Mouse (Mus musculus) liver, embryonic 16.5 days (tissue): ENCODE measurements at regions not wholly inside any gene's neighbourhood (a gene's known extent, or its start where the extent isn't known, plus 50 kb on each side); places are given as distances from the start of the nearest gene placed in this dataset.
A peak's percentile ranks its signal among the peaks of the same experiment; 100 is the strongest.

ENCODE experiments used
- ATAC-seq: fragments of 200-750 bp; cut with Nextera tagmentation; 2 replicates; pipeline ENCODE4 v1.8.0; 2017; ENCODE audit warnings: low read depth, mild to moderate bottlenecking, moderate number of reproducible peaks, moderate library complexity
- H3K27ac ChIP-seq: fragments of 300-500 bp; sonication (generic); 2 replicates; pipeline ENCODE4 v1.5.1; 2014; ENCODE audit warnings: mild to moderate bottlenecking, low read length
- H3K27me3 ChIP-seq: fragments of 300-500 bp; sonication (generic); 2 replicates; pipeline ENCODE4 v1.6.1; 2014; ENCODE audit warnings: low read depth, low read length, mixed read lengths; ENCODE audit not compliant: control insufficient read depth, insufficient read depth
- H3K36me3 ChIP-seq: fragments of 300-500 bp; sonication (generic); 2 replicates; pipeline ENCODE4 v1.6.1; 2014; ENCODE audit warnings: mild to moderate bottlenecking; ENCODE audit not compliant: control insufficient read depth, insufficient read depth
- H3K4me1 ChIP-seq: fragments of 300-500 bp; sonication (generic); 2 replicates; pipeline ENCODE4 v1.6.1; 2014; ENCODE audit warnings: low read depth, low read length, mixed read lengths; ENCODE audit not compliant: control insufficient read depth
- H3K4me2 ChIP-seq: fragments of 300-500 bp; sonication (generic); 2 replicates; pipeline ENCODE4 v1.6.1; 2014; ENCODE audit warnings: low read depth, low read length, mixed read lengths
- H3K4me3 ChIP-seq: fragments of 300-500 bp; sonication (generic); 2 replicates; pipeline ENCODE4 v1.5.1; 2014; ENCODE audit warnings: low read depth, mild to moderate bottlenecking, low read length
- H3K9ac ChIP-seq: fragments of 300-500 bp; sonication (generic); 2 replicates; pipeline ENCODE4 v1.6.1; 2014; ENCODE audit warnings: low read depth, low read length
- H3K9me3 ChIP-seq: fragments of 300-500 bp; sonication (generic); replicated peaks from 2 replicates; pipeline ENCODE4 v1.6.1; 2016; ENCODE audit warnings: low read length; ENCODE audit not compliant: control insufficient read depth
- WGBS: fragments of 180-500 bp; shearing (Covaris S2); extraction: QIAGEN DNeasy Blood & Tissue Kit; methylation state at CpG from one replicate; pipeline ENCODE4 v1.1.7; 2014; ENCODE audit not compliant: insufficient replicate concordance; 5-methylcytosine and 5-hydroxymethylcytosine counted together

DNA sequence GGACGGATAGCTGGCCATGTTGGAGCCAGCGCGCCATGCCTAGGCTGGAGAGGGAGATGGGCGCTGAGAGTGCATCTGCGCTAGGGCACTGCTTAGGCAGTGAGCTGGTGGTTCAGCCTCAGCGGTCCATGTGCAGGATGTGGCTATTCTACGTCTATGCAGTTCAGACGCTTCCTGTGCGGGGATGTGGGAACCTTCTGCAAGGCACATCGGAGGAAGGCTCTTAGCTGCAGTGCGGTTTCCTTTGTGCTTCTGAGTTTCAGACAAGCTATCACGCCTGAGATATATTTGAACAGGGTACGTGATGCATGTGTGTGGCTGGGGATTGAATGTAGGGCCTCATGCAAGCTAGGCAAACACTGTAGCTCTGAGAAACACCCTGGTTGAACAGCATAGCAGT lies 54.4 kb upstream of the Lrpprc start:
- no peaks in the 10 kb centered on the region for H3K36me3 ChIP-seq
- no peak overlapping the region for H3K27ac ChIP-seq
- no peaks in the 10 kb centered on the region for H3K27me3 ChIP-seq
- no peak overlapping the region for H3K4me3 ChIP-seq
- 16% methylated on average over 13 of the region's 13 CpGs for WGBS
- no peaks in the 10 kb centered on the region for H3K9me3 ChIP-seq
- H3K4me1 ChIP-seq = no peaks in the 10 kb centered on the region
- peak; percentile 21; the same call in 1 of the 2 replicates for ATAC-seq
- no peak overlapping the region for H3K4me2 ChIP-seq
- H3K9ac ChIP-seq = no peak overlapping the region

- 63% methylated on average over 9 of the region's 9 CpGs for WGBS
- Histone ChIP-seq H3K4me3 (no peak overlapping the region), H3K27me3 (no peaks in the 10 kb centered on the region), H3K9me3 (no peaks in the 10 kb centered on the region), H3K27ac (no peak overlapping the region), H3K4me2 (no peak overlapping the region), H3K36me3 (no peaks in the 10 kb centered on the region), H3K9ac (no peak overlapping the region), H3K4me1 (no peaks in the 10 kb centered on the region)
- no peak for ATAC-seq
These were observed 55.6 kb upstream of the Lrpprc start for GRCm38 (mm10) chr17:84846141-84846540.

DNA sequence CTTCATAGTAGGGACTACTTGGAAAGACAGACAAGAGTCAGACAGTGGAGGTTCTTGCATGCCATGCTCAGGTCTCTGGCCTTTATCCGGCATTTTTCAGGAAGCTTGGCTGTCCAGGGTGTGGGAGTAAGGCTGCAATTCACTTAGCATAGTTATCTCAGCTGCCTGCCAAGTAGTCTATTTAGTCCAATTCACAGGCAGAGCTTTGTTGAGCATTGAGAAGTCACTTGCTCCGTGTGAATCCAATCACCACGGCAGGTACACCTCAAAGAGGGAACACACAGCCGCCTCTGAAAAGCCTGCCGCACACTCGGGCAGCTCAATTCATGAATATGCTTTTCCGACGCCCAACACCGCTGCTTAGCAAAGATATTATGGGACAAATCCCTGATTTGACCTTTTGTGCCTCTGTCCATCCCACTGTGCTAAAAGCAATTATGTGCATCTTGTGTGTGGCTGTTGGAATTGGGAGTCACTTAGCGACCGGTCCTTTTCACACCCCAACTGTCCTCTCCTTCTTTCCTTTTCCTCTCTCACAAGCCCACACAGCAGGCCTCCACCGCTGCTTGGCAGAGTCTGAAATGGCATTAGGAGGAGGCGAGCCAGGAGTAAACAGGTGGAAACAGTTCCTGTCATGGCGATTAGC lies 57.9 kb upstream of the Lrpprc start:
- Histone ChIP-seq H3K9ac (no peak overlapping the region), H3K4me3 (no peak overlapping the region), H3K4me1 (no peaks in the 10 kb centered on the region), H3K27me3 (no peaks in the 10 kb centered on the region), H3K27ac (no peak overlapping the region), H3K9me3 (no peaks in the 10 kb centered on the region), H3K36me3 (no peaks in the 10 kb centered on the region), H3K4me2 (no peak overlapping the region)
- no peak for ATAC-seq
- 61% methylated on average over 14 of the region's 14 CpGs for WGBS

- no peaks in the 10 kb centered on the region for H3K36me3 ChIP-seq
- no peak overlapping the region for H3K9ac ChIP-seq
- no peak overlapping the region for H3K27ac ChIP-seq
- H3K4me2 ChIP-seq = no peak overlapping the region
- no peaks in the 10 kb centered on the region for H3K9me3 ChIP-seq
- no peaks in the 10 kb centered on the region for H3K27me3 ChIP-seq
- ATAC-seq = no peak
- H3K4me1 ChIP-seq = no peaks in the 10 kb centered on the region
- H3K4me3 ChIP-seq = no peak overlapping the region
- WGBS = 66% methylated on average over 6 of the region's 6 CpGs
These were observed 58.4 kb upstream of the Lrpprc start for GRCm38 (mm10) chr17:84849031-84849405.

GRCm38 (mm10) chr17:84850464-84850863 lies 59.9 kb upstream of the Lrpprc start:
- ATAC-seq = no peak
- H3K4me2 ChIP-seq = no peak overlapping the region
- H3K4me1 ChIP-seq = no peaks in the 10 kb centered on the region
- no peak overlapping the region for H3K9ac ChIP-seq
- no peak overlapping the region for H3K27ac ChIP-seq
- no peak overlapping the region for H3K4me3 ChIP-seq
- no peaks in the 10 kb centered on the region for H3K27me3 ChIP-seq
- 36% methylated on average over 5 of the region's 5 CpGs for WGBS
- H3K36me3 ChIP-seq = no peaks in the 10 kb centered on the region
- no peaks in the 10 kb centered on the region for H3K9me3 ChIP-seq

DNA sequence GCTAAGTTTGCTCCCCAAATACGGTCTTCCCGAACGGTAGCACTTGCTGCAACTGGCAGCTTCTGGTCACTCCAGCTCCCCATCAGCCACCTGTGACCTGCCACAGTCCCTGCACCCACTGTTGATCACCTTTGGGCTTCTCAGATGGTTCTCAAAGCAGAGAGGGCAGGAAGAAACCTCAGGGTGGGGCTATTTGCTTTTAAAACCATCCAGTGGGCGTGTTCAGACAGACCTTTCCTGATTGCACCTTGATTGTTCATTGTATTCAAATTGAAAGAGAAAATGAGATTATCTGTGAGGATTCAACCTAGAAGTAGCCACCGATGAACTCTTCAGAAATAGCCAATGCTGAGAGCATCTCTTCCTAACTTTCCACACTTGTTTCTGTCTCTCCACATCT lies 60.3 kb upstream of the Lrpprc start:
- no peak overlapping the region for H3K4me3 ChIP-seq
- no peaks in the 10 kb centered on the region for H3K27me3 ChIP-seq
- H3K36me3 ChIP-seq = no peaks in the 10 kb centered on the region
- H3K4me1 ChIP-seq = no peaks in the 10 kb centered on the region
- H3K4me2 ChIP-seq = no peak overlapping the region
- H3K9me3 ChIP-seq = no peaks in the 10 kb centered on the region
- WGBS = 64% methylated on average over 5 of the region's 5 CpGs
- no peak for ATAC-seq
- H3K27ac ChIP-seq = no peak overlapping the region
- no peak overlapping the region for H3K9ac ChIP-seq

- H3K9ac ChIP-seq = no peak overlapping the region
- H3K4me1 ChIP-seq = no peaks in the 10 kb centered on the region
- no peaks in the 10 kb centered on the region for H3K9me3 ChIP-seq
- no peak overlapping the region for H3K4me3 ChIP-seq
- H3K36me3 ChIP-seq = no peaks in the 10 kb centered on the region
- H3K4me2 ChIP-seq = no peak overlapping the region
- H3K27me3 ChIP-seq = no peaks in the 10 kb centered on the region
- no peak overlapping the region for H3K27ac ChIP-seq
- 62% methylated on average over 6 of the region's 6 CpGs for WGBS
- no peak for ATAC-seq
These were observed 66.4 kb upstream of the Lrpprc start for GRCm38 (mm10) chr17:84856971-84857370.

- no peak for ATAC-seq
- H3K4me1 ChIP-seq = no peaks in the 10 kb centered on the region
- no peak overlapping the region for H3K9ac ChIP-seq
- 13% methylated on average over 4 of the region's 4 CpGs for WGBS
- no peaks in the 10 kb centered on the region for H3K9me3 ChIP-seq
- no peak overlapping the region for H3K4me3 ChIP-seq
- no peaks in the 10 kb centered on the region for H3K27me3 ChIP-seq
- no peaks in the 10 kb centered on the region for H3K36me3 ChIP-seq
- no peak overlapping the region for H3K4me2 ChIP-seq
- H3K27ac ChIP-seq = no peak overlapping the region
These were observed 68.2 kb upstream of the Lrpprc start for GRCm38 (mm10) chr17:84858830-84859229.

DNA sequence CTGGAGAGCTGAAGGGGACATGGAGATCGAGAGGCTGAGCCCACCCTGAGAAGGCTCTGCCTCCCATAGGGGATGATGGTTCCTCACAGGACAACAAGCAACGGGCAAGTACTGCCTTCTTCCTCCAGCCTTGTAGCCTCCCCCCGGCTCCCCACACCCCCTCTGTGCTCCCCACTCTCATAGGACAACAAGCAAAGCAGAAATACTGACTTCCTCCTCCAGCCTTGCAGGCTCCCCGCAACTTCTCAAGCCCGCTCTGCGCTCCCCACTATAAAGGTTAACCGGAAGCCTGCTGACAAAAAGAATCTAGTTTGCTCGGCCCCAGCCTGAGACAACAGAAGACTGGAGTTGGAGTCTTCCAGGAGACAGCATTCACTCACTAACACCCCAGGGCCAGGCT lies 69.3 kb upstream of the Lrpprc start:
- Histone ChIP-seq H3K27ac (0 out of 2 replicates have a peak overlapping the region, but pooled peaks have one; percentile 34), H3K27me3 (no peaks in the 10 kb centered on the region), H3K4me3 (no peak overlapping the region), H3K9ac (no peak overlapping the region), H3K9me3 (no peaks in the 10 kb centered on the region), H3K4me2 (no peak overlapping the region), H3K4me1 (no peaks in the 10 kb centered on the region), H3K36me3 (no peaks in the 10 kb centered on the region)
- WGBS = 20% methylated on average over 8 of the region's 8 CpGs
- ATAC-seq = 0 out of 2 replicates have a peak, but pooled peaks have one; percentile 41
